Mouse (Mus musculus) spleen, adult 2 months (tissue): ENCODE data around the gene Ltc4s. TPM values are rescaled to one million over a fixed set of nuclear protein-coding genes. Genes with fewer than 3 reads are reported as not detected.

Experiments
- DNase-seq, 2 experiments: peaks; one replicate each; pipeline versions ENCODE4 v3.0.0 to v3.0.0-alpha.2; 2012 to 2021; ENCODE audit warnings: low spot score in 2 of 2, low read depth in 1 of 2
- H3K27ac ChIP-seq: fragments of 200-500 bp; 2 replicates; pipeline ENCODE4 v1.5.1; 2012; ENCODE audit warnings: low read length, inconsistent platforms; ENCODE audit not compliant: insufficient read depth
- H3K27me3 ChIP-seq: fragments of 200-500 bp; 2 replicates; pipeline ENCODE4 v1.6.1; 2012; ENCODE audit warnings: mild to moderate bottlenecking, moderate library complexity, low read length, inconsistent platforms; ENCODE audit not compliant: control insufficient read depth, insufficient read depth
- H3K36me3 ChIP-seq: fragments of 200-500 bp; 2 replicates; pipeline ENCODE4 v1.6.1; 2012; ENCODE audit warnings: mild to moderate bottlenecking, low read length, inconsistent platforms; ENCODE audit not compliant: control insufficient read depth, insufficient read depth
- H3K4me1 ChIP-seq: fragments of 200-500 bp; 2 replicates; pipeline ENCODE4 v1.6.1; 2011; ENCODE audit warnings: inconsistent platforms; ENCODE audit not compliant: control insufficient read depth, insufficient read depth, insufficient read length
- H3K4me3 ChIP-seq: fragments of 200-500 bp; 2 replicates; pipeline ENCODE4 v1.5.1; 2011; ENCODE audit warnings: mild to moderate bottlenecking, inconsistent platforms; ENCODE audit not compliant: insufficient read depth, insufficient read length; ENCODE audit errors: extremely low read depth
- CTCF ChIP-seq: fragments of 200-500 bp; IDR thresholded peaks from 2 replicates; pipeline ENCODE4 v1.5.1; 2011; ENCODE audit warnings: mild to moderate bottlenecking, inconsistent platforms; ENCODE audit not compliant: insufficient read depth, insufficient read length, insufficient replicate concordance; ENCODE audit errors: extremely low read depth
- POLR2A ChIP-seq: fragments of 200-500 bp; IDR thresholded peaks from 2 replicates; pipeline ENCODE4 v1.6.1; 2011; ENCODE audit warnings: low read depth, low read length, inconsistent platforms
- WGBS: fragments of 180-500 bp; shearing (Covaris S2); methylation state at CpG from one replicate; pipeline ENCODE4 v1.1.7; 2018; 5-methylcytosine and 5-hydroxymethylcytosine counted together
- polyA plus RNA-seq: library from polyadenylated mRNA; depleted of rRNA; stranded (reverse); fragments of >200 nt; gene quantifications from 2 replicates; pipeline ENCODE4 v1.2.3, GENCODE M21; 2012

Gene Ltc4s
- polyA plus RNA-seq, 1 experiment, result 44.9 TPM

- peak in 1 of 2 experiments; percentile 56 for DNase-seq
- Histone ChIP-seq H3K27ac (peak overlapping the region; percentile 64), H3K4me3 (peak overlapping the region; percentile 64), H3K36me3 (no peaks in the 10 kb centered on the region), H3K27me3 (no peaks in the 10 kb centered on the region), H3K4me1 (peaks cover 3% of the 10 kb centered on the region; the same call in 1 of the 2 replicates)
- WGBS, result 1% methylated on average over 69 of the region's 70 CpGs
- no peak for TF ChIP-seq POLR2A
Measured at GRCm38 (mm10) chr11:50224671-50225530, 13.5 kb downstream of the Ltc4s start.

- TF ChIP-seq POLR2A, result no peak
- Histone ChIP-seq H3K4me1 (peaks cover 3% of the 10 kb centered on the region; the same call in 1 of the 2 replicates), H3K36me3 (no peaks in the 10 kb centered on the region), H3K27ac (peak overlapping the region; percentile 64; the same call in 1 of the 2 replicates), H3K27me3 (no peaks in the 10 kb centered on the region), H3K4me3 (peak overlapping the region; percentile 64)
- DNase-seq, result no peak
- 7% methylated on average over 17 of the region's 17 CpGs for WGBS
Measured at GRCm38 (mm10) chr11:50223783-50224662, 14.4 kb downstream of the Ltc4s start.

GRCm38 (mm10) chr11:50222559-50223276, 15.7 kb downstream of the Ltc4s start:
- no peak for DNase-seq
- TF ChIP-seq POLR2A (no peak), CTCF (no peak)
- H3K27ac ChIP-seq, result no peak overlapping the region
- peaks cover 3% of the 10 kb centered on the region; the same call in 1 of the 2 replicates for H3K4me1 ChIP-seq
- H3K27me3 ChIP-seq, result no peaks in the 10 kb centered on the region
- 74% methylated on average over 7 of the region's 7 CpGs for WGBS
- no peak overlapping the region for H3K4me3 ChIP-seq
- no peaks in the 10 kb centered on the region for H3K36me3 ChIP-seq

GRCm38 (mm10) chr11:50219833-50220232, 18.6 kb downstream of the Ltc4s start:
- H3K27ac ChIP-seq, result no peak overlapping the region
- WGBS, result 65% methylated on average over 2 of the region's 2 CpGs
- DNase-seq, result no peak
- H3K4me1 ChIP-seq, result no peaks in the 10 kb centered on the region; the same call in 1 of the 2 replicates
- no peak overlapping the region for H3K4me3 ChIP-seq
- no peak for TF ChIP-seq POLR2A
- no peak for TF ChIP-seq CTCF
- no peaks in the 10 kb centered on the region for H3K27me3 ChIP-seq
- H3K36me3 ChIP-seq, result no peaks in the 10 kb centered on the region

- Histone ChIP-seq H3K27me3 (no peaks in the 10 kb centered on the region), H3K36me3 (no peaks in the 10 kb centered on the region), H3K27ac (no peak overlapping the region), H3K4me1 (no peaks in the 10 kb centered on the region; the same call in 1 of the 2 replicates), H3K4me3 (no peak overlapping the region)
- TF ChIP-seq CTCF (no peak), POLR2A (no peak)
- 90% methylated on average over 4 of the region's 4 CpGs for WGBS
- no peak for DNase-seq
Measured at GRCm38 (mm10) chr11:50217811-50218210, 20.6 kb downstream of the Ltc4s start.

GRCm38 (mm10) chr11:50216724-50217366, 21.6 kb downstream of the Ltc4s start:
- 83% methylated on average over 4 of the region's 4 CpGs for WGBS
- Histone ChIP-seq H3K27me3 (no peaks in the 10 kb centered on the region), H3K27ac (no peak overlapping the region), H3K4me3 (no peak overlapping the region), H3K4me1 (no peaks in the 10 kb centered on the region; the same call in 1 of the 2 replicates), H3K36me3 (no peaks in the 10 kb centered on the region)
- no peak for DNase-seq
- TF ChIP-seq CTCF, result no peak
- TF ChIP-seq POLR2A, result no peak
